Mouse (Mus musculus) R1 (cell line): ENCODE measurements around the gene Ptprm.
A peak's percentile ranks its signal among the peaks of the same experiment; 100 is the strongest.

ENCODE experiments used
- DNase-seq: peaks from one replicate; pipeline ENCODE4 v3.0.0-alpha.2; 2018; ENCODE audit warnings: low read depth, low spot score

Gene Ptprm

DNA sequence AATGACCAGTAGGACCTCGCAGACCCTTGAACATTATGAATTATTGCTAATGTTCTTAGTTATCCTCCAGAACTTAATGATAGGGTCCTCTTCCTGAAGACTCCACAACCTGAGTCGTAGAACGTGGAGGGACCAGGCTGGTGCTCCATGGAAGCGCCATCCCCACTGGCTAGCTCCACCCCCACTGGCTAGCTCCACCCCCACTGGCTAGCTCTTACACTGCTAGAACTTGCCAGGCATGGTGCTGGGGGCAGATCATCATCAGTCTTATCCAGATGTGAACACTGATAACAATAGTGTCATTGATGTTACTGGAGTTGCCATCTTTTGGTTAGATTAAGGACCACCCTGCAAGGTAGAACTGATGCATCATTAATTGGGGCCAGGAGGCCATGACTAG is 362.4 kb downstream of the Ptprm start:
- no peak for DNase-seq

- DNase-seq = no peak
These were observed 363.5 kb downstream of the Ptprm start for GRCm38 (mm10) chr17:66990761-66991160.

- no peak for DNase-seq
These were observed 366.2 kb downstream of the Ptprm start for GRCm38 (mm10) chr17:66988014-66988413.

DNA sequence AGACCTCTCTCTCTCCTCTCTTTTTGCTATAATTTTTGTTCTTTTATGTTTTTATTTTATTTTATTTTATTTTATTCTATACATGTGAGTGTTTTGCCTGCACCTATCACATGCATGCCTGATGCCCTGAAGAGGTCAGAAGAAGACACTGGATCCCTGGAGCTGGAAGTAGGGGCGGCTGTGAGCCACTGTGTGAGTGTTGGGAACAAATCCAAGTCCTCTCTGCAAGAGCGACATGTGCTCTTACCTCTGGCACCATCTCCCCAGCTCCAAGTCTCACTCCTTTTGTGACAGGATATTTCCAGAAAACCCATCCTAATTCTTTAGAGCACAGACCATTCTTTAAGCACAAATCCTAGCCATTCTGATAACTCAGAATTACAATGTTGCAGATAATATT is 372.6 kb downstream of the Ptprm start:
- no peak for DNase-seq

DNA sequence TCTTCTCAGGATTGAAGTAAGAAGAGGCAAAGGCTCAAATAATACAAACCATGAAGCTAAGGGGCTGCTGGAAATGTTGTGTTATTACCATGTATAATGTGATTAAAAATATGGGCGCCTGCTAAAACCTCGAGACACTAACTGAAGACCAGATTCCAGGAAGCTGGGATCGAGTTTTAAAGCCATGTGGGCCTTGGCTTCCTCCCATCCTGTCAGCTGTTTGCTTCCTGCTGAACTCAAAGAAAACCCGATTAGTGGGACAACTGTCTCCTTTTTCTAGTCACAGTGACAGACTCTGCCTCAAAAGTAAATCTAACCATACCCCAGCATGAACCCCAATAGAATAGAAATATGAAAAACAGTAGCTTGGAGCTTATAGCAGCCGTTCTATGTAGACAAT is 374.3 kb downstream of the Ptprm start:
- no peak for DNase-seq

GRCm38 (mm10) chr17:66976490-66976889 is 377.8 kb downstream of the Ptprm start:
- DNase-seq = no peak

GRCm38 (mm10) chr17:66972976-66973375 is 381.3 kb downstream of the Ptprm start:
- no peak for DNase-seq

DNA sequence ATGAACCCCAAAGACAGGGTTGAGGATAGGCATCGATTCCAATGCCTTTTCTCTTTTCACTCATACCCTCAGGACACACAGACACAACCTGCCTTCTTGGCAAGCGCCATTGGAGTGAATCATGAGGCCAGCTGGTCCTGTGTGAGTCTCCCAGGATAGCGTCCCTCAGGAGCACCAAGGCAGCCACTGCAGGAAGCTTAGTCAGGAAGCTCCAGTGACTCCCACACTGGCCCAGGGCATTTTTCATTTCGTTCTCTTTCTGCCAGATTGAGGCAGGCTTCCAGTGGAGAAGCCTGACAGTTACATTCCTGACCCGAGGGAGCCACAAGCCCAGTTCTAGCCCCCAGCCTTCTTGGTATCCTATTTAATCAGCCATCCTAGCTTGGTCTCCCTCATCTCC is 393.3 kb downstream of the Ptprm start:
- DNase-seq = no peak

DNA sequence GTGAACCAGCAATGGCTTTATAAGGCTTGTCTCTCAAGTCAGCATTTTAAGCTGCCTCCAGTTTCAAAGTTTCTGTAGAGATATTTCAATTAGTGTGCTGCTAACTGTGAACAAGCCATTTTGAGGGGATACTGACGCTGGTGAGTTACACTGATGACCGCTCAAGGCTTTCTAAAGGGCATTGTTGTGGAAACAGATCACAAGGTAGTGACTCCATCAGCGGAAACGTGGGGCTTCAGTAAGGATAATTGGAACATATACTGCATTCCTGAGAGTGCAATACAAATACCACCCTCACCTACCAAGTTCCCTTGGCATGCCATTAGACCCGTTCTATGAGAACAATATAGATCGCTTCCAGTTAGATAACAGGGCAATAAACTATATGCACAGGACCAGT is 393.7 kb downstream of the Ptprm start:
- no peak for DNase-seq

DNA sequence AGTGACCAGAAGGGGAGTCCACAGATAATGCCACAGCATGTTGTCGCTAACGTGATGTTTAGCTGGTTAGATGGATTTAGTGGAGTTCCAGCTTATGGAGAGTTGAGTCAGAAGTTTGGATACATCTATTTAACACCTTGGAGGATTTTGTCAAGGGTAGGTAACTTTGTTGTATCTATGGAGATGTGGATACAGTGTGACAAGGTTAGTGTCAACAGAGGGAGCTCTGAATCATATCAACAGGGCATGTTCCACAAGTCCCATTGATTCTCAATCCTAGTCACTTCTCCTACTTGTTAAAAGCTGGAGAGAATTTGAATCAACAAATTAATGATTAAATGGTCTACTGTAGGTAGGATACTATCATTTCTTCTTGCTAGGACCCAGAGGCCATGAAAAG is 394.4 kb downstream of the Ptprm start:
- no peak for DNase-seq

GRCm38 (mm10) chr17:66958766-66959165 is 395.5 kb downstream of the Ptprm start:
- DNase-seq = no peak

GRCm38 (mm10) chr17:66944498-66944897 is 409.8 kb downstream of the Ptprm start:
- no peak for DNase-seq

DNA sequence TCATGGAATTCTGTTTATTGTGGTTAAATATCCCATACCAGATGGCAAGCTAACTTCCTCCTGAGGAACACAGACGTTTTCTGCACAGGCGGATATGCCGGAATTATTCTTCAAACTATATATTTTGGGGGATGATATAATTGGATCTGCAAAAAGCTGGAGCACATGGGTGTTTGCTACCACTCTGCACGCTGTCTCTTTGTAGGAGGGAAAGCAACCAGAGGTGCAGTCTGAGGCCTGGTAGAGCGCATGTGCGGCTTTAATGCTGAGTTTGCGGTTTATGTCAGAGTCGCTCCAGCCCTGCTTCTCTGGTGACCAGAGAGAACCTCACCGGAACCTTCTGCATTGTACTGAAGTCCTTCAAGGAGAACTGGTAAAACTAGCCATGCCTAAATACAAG is 410.7 kb downstream of the Ptprm start:
- DNase-seq = peak; percentile 9

GRCm38 (mm10) chr17:66925611-66926010 is 428.6 kb downstream of the Ptprm start:
- no peak for DNase-seq

DNA sequence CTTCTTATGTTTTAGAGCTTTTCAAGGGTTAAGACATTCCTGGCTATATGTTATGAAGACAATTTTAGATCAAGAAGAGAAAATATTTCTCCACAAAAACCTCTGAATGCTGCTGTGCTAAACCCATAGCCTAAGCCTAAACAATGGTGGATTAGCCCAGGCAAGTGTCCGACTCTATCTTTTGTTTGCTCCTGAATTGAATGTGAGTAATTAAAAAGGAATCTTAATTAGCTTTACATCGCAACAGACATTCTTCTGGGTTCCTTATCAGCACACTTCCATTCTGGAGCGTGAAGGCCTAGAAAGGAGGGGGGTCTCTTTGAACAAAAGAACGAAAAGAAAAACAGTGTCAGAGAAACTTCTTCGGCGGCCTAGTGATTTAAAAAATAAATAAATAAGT is 439.6 kb downstream of the Ptprm start:
- no peak for DNase-seq

DNA sequence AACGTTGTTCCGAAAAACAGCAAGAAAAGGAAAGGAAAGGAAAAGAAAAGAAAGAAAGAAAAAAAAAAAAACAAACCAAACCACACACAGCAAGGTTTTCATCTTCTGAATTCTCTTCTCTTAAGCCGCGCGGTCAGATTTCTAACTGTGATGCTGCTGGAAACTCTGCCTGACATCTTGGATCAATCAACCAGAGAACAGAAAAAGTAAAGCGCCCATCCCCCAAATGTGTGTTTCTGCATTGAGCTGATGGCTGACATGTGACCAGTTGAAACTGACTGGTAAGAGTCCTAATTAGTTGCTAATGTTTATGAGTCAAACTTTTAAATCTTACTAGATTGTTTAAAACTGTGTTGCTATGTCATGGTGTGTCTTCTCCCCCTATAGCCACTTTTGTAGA is 441.7 kb downstream of the Ptprm start:
- no peak for DNase-seq

DNA sequence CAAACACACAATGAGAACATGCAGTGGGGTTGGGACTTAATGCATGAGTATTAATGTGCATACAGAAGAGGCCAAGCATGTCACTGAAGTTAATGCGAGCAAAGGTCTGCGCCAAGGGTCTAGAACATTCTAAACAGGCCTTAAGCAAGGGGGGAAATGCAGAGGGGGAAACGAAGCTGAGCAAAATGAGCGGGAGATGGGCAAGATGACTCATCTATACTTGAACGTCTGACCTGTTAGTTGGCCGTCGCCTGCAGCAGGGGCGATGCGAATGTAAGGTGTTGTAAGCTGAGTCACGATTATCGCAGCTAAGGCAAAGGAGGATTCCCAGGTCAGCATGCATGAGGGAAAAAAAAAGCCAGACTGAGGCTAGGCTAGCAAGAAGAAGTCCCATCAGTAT is 442.1 kb downstream of the Ptprm start:
- DNase-seq = no peak

DNA sequence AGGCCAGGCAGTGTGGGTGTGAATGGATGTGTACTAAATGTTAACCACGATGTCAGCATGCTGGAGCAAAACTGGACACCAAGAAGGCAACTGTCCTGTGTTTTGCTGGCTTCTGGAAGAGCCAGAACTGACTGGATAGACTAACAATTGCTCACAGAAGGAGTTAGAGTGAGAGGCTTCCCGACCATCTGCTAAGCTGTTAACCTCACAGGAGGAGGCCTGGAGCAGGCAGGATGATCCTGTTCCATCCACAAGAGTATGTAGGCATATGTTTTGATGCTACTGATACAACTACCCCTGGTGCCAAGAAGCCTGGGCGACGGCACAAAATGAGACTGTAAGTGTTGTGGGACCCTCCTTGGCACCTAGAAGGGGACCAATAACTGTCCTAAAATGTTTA is 444.4 kb downstream of the Ptprm start:
- no peak for DNase-seq

DNA sequence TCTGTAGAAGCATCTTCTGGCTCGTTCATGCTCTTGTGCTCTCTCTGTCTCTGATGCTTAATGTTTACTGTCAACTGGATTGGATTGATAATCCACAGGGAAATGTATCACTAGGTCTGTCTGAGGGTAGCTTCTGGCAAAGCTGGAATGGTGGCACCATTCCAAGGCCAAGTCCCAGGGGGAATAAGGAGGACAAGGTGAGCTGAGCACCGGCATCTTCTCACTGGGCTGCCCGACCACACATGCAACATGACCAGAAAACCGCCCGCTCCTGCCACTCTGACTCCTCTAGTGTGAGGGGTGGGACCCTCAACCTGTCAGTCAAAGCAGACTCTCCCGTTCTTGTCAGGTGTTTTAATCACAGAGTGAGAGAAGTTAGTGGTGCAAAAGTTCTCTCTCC is 445.3 kb downstream of the Ptprm start:
- no peak for DNase-seq

DNA sequence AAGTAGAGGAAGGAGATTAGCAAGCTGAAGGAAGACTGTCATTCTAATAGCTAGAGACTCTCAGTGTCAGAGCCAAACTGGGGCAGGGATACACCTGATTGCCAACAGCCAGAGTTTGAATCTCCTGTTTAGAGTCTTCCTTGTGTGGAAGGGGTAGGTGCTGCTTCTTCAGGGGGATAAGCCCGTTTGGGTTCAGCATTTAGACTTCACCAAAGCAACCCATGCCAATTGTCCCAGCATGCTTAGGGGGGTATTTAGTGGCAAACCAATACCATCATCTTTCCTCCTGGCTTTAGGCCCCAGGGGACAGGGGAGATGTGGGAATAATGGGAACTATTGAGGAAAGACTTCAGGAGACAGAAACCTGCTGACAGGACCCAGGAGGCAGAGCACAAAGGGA is 460.1 kb downstream of the Ptprm start:
- no peak for DNase-seq

GRCm38 (mm10) chr17:66891916-66892315 is 462.3 kb downstream of the Ptprm start:
- DNase-seq = no peak

GRCm38 (mm10) chr17:66891067-66891862 is 463.0 kb downstream of the Ptprm start:
- DNase-seq = no peak

- DNase-seq = no peak
These were observed 472.0 kb downstream of the Ptprm start for GRCm38 (mm10) chr17:66882304-66882703.
